Mouse (Mus musculus): ENCODE measurements around the gene Trmo.

- peak; percentile 58 for TF ChIP-seq MYC (IDR thresholded peaks at IDR 0.05; ENCODE audit: low read depth, low read length)
- no peak for TF ChIP-seq POLR2A (IDR thresholded peaks at IDR 0.05; ENCODE audit: control insufficient read depth in 1 of 2, insufficient read depth in 1 of 2, low read depth in 1 of 2, low read length in 2 of 2, poor library complexity in 1 of 2)
- no peak for TF ChIP-seq CTCF (IDR thresholded peaks at IDR 0.05 in 2 of 3, conservative IDR thresholded peaks at IDR 0.05 in 1 of 3; ENCODE audit: control insufficient read depth in 1 of 3, insufficient read depth in 1 of 3, low read depth in 2 of 3, low read length in 3 of 3, poor library complexity in 1 of 3, severe bottlenecking in 1 of 3)
- TF ChIP-seq MAX (IDR thresholded peaks at IDR 0.05; ENCODE audit: low read length), result no peak
- TF ChIP-seq GABPA (IDR thresholded peaks at IDR 0.05; ENCODE audit: low read depth, low read length), result no peak
- TF ChIP-seq JUND (IDR thresholded peaks at IDR 0.05; ENCODE audit: low read depth, low read length), result no peak
These were observed 540 bp upstream of the Trmo start for GRCm38 (mm10) chr4:46389612-46390341.
